17 mouse cellular contexts compared by ENCODE assay signal in genomic region chr15:86064850-86065229, GRCm38 (mm10). TPM values are rescaled to one million over a fixed set of nuclear protein-coding genes. Genes with fewer than 3 reads are reported as not detected.
DNase-seq lines count a peak whose midpoint lies in the region; ATAC-seq and TF ChIP-seq lines count a peak whose summit lies in the region.
"Had no signal": no experiment of that assay in that cellular context is flagged by ENCODE, and none has a peak within 500 bp of the region (broad histone marks: within the 10 kb centered on the region; RNA-seq: fewer than 3 reads in every experiment).

No protein-coding gene starts in this region.

- H3K4me2 ChIP-seq in hindbrain, embryonic 12.5 days (replicated peaks), result no peak overlapping the region
- 0 out of 2 replicates have a peak overlapping the region, but pooled peaks have one; percentile 21 for H3K4me2 ChIP-seq in intestine, postnatal 0 days (replicated peaks; ENCODE audit: low read depth)
- H3K4me2 ChIP-seq in hindbrain, embryonic 16.5 days (ENCODE audit: low read length), result no peak overlapping the region
- H3K4me2 ChIP-seq: embryonic facial prominence, embryonic 12.5 days; limb, embryonic 12.5 days had no signal

- TF ChIP-seq CTCF in G1E (IDR thresholded peaks at IDR 0.05; ENCODE audit: low read depth, low read length), result no peak
- no peak for TF ChIP-seq CTCF in intestine, postnatal 0 days (IDR thresholded peaks at IDR 0.05; ENCODE audit: low read depth)

- 96% methylated on average over 3 of the region's 3 CpGs for WGBS in hindbrain, embryonic 12.5 days
- WGBS in hindbrain, embryonic 10.5 days, result 90% methylated on average over 3 of the region's 3 CpGs
- WGBS in intestine, postnatal 0 days, result 36% methylated on average over 3 of the region's 3 CpGs
- 90% methylated on average over 3 of the region's 3 CpGs for WGBS in hindbrain, embryonic 16.5 days

- no peaks in the 10 kb centered on the region for H3K9me3 ChIP-seq in hindbrain, embryonic 12.5 days (replicated peaks)
- H3K9me3 ChIP-seq in hindbrain, embryonic 10.5 days, result no peaks in the 10 kb centered on the region
- H3K9me3 ChIP-seq in G1E (replicated peaks), result no peaks in the 10 kb centered on the region
- H3K9me3 ChIP-seq in intestine, postnatal 0 days (ENCODE audit: control insufficient read depth), result no peaks in the 10 kb centered on the region
- no peaks in the 10 kb centered on the region for H3K9me3 ChIP-seq in hindbrain, embryonic 16.5 days (ENCODE audit: control insufficient read depth, low read length)
- H3K9me3 ChIP-seq: embryonic facial prominence, embryonic 12.5 days; limb, embryonic 12.5 days had no signal

- H3K27ac ChIP-seq in hindbrain, embryonic 12.5 days, result 0 out of 2 replicates have a peak overlapping the region, but pooled peaks have one; percentile 4
- no peak overlapping the region for H3K27ac ChIP-seq in hindbrain, embryonic 10.5 days
- no peak overlapping the region for H3K27ac ChIP-seq in intestine, postnatal 0 days (ENCODE audit: low read depth, low read length)
- no peak overlapping the region for H3K27ac ChIP-seq in hindbrain, embryonic 16.5 days (ENCODE audit: low read depth, low read length)
- H3K27ac ChIP-seq: embryonic facial prominence, embryonic 12.5 days; heart, adult 2 months; limb, embryonic 12.5 days had no signal

- no peak overlapping the region for H3K9ac ChIP-seq in hindbrain, embryonic 12.5 days
- H3K9ac ChIP-seq in intestine, postnatal 0 days (ENCODE audit: low read depth, low read length), result no peak overlapping the region
- no peak overlapping the region for H3K9ac ChIP-seq in hindbrain, embryonic 16.5 days (ENCODE audit: low read depth, low read length)
- H3K9ac ChIP-seq: embryonic facial prominence, embryonic 12.5 days; limb, embryonic 12.5 days had no signal

- no peaks in the 10 kb centered on the region for H3K27me3 ChIP-seq in hindbrain, embryonic 12.5 days
- H3K27me3 ChIP-seq in hindbrain, embryonic 10.5 days (ENCODE audit: insufficient read depth, poor library complexity, severe bottlenecking), result no peaks in the 10 kb centered on the region
- H3K27me3 ChIP-seq in G1E (ENCODE audit: insufficient read depth, low read length), result no peaks in the 10 kb centered on the region
- H3K27me3 ChIP-seq in intestine, postnatal 0 days (replicated peaks; ENCODE audit: control insufficient read depth, insufficient read depth, low read length), result no peaks in the 10 kb centered on the region
- no peaks in the 10 kb centered on the region for H3K27me3 ChIP-seq in hindbrain, embryonic 16.5 days (replicated peaks; ENCODE audit: control insufficient read depth, insufficient read depth, low read length)
- H3K27me3 ChIP-seq: embryonic facial prominence, embryonic 12.5 days; limb, embryonic 12.5 days; Patski had no signal

- no peak overlapping the region for H3K4me3 ChIP-seq in hindbrain, embryonic 12.5 days
- no peak overlapping the region for H3K4me3 ChIP-seq in hindbrain, embryonic 10.5 days
- peak overlapping the region; percentile 60; the same call in 1 of the 2 replicates for H3K4me3 ChIP-seq in G1E (ENCODE audit: low read depth, low read length)
- H3K4me3 ChIP-seq in intestine, postnatal 0 days (ENCODE audit: low read depth, low read length), result no peak overlapping the region
- H3K4me3 ChIP-seq in hindbrain, embryonic 16.5 days (ENCODE audit: low read length), result no peak overlapping the region
- H3K4me3 ChIP-seq: embryonic facial prominence, embryonic 12.5 days; heart, adult 2 months; limb, embryonic 12.5 days had no signal

- H3K36me3 ChIP-seq in hindbrain, embryonic 12.5 days, result 0 out of 2 replicates have a peak, but pooled peaks cover 4% of the 10 kb centered on the region
- H3K36me3 ChIP-seq in hindbrain, embryonic 10.5 days, result peaks cover 6% of the 10 kb centered on the region
- peaks cover 95% of the 10 kb centered on the region for H3K36me3 ChIP-seq in G1E (replicated peaks)
- no peaks in the 10 kb centered on the region; the same call in 1 of the 2 replicates for H3K36me3 ChIP-seq in intestine, postnatal 0 days (ENCODE audit: control insufficient read depth, insufficient read depth)
- H3K36me3 ChIP-seq in hindbrain, embryonic 16.5 days (ENCODE audit: control insufficient read depth, insufficient read depth, low read length), result no peaks in the 10 kb centered on the region
- H3K36me3 ChIP-seq: embryonic facial prominence, embryonic 12.5 days had no signal

- DNase-seq in hindbrain, embryonic 10.5 days (ENCODE audit: low spot score), result no peak
- no peak for DNase-seq in G1E (ENCODE audit: low spot score)
- DNase-seq in naive thymus-derived CD4-positive, alpha-beta T cell, adult 2 months (ENCODE audit: low read depth), result peak; percentile 69
- DNase-seq in frontal cortex, adult 2 months (ENCODE audit: extremely low spot score in 1 of 2, low spot score in 1 of 2), result no peak
- no peak for DNase-seq in adrenal gland, adult 2 months
- DNase-seq: adrenal gland, postnatal 10 days; cerebellum, adult 9-11 months; heart, postnatal 36 days; lung, postnatal 4 days; retina, postnatal 1 day had no signal

- no peak for ATAC-seq in hindbrain, embryonic 12.5 days (ENCODE audit: low FRiP score)
- 0 out of 2 replicates have a peak, but pooled peaks have one; percentile 35 for ATAC-seq in G1E (ENCODE audit: extremely low read depth, insufficient number of reproducible peaks, low FRiP score, poor library complexity, severe bottlenecking)
- no peak for ATAC-seq in intestine, postnatal 0 days
- ATAC-seq in hindbrain, embryonic 16.5 days, result no peak
- ATAC-seq: Patski had no signal

- H3K4me1 ChIP-seq in hindbrain, embryonic 12.5 days, result peaks cover 54% of the 10 kb centered on the region
- peaks cover 57% of the 10 kb centered on the region for H3K4me1 ChIP-seq in hindbrain, embryonic 10.5 days (replicated peaks)
- peaks cover 98% of the 10 kb centered on the region for H3K4me1 ChIP-seq in G1E (ENCODE audit: insufficient read depth, low read depth, low read length)
- peaks cover 13% of the 10 kb centered on the region for H3K4me1 ChIP-seq in intestine, postnatal 0 days (replicated peaks; ENCODE audit: control insufficient read depth, insufficient read depth, low read length)
- H3K4me1 ChIP-seq in hindbrain, embryonic 16.5 days (ENCODE audit: control insufficient read depth, insufficient read depth, low read depth, low read length), result peaks cover 50% of the 10 kb centered on the region

RNA-seq across cellular contexts. Expression of gene Gramd4, which starts 7.3 kb away (rescaled TPM):
- 32.5 and 35.2 TPM in 2 replicates for polyA plus RNA-seq in hindbrain, embryonic 12.5 days (2016; fragmentation: Nextera tagmentation; extraction: Ambion mirVana)
- 16.6 and 18.0 TPM in 2 replicates for polyA plus RNA-seq in hindbrain, embryonic 10.5 days (2016; fragmentation: Nextera tagmentation; extraction: Ambion mirVana)
- total RNA-seq in G1E (2014; fragmentation: Nextera tagmentation), result 23.2 and 23.6 TPM in 2 replicates
- 55.4 and 56.8 TPM in 2 replicates for total RNA-seq in G1E (2017)
- 33.4 and 35.2 TPM in 2 replicates for polyA plus RNA-seq in G1E (2012)
- 5.6 and 6.4 TPM in 2 replicates for polyA plus RNA-seq in intestine, postnatal 0 days (2015; fragmentation: Nextera tagmentation; extraction: Ambion mirVana)
- 32.2 and 39.5 TPM in 2 replicates for polyA plus RNA-seq in frontal cortex, adult 2 months (2012; rRNA removed)
- polyA plus RNA-seq in hindbrain, embryonic 16.5 days (2015; fragmentation: Nextera tagmentation; extraction: Ambion mirVana), result 18.4 and 30.4 TPM in 2 replicates
- 10 to 100 TPM; 13.8 to 19.5 TPM for total RNA-seq in adrenal gland, adult 2 months (2021)
- 10.5 and 11.3 TPM in 2 replicates for polyA plus RNA-seq in adrenal gland, adult 2 months (2012; rRNA removed)

RNA-seq across cellular contexts. Expression of gene Celsr1, which starts 31.3 kb away (rescaled TPM):
- polyA plus RNA-seq in hindbrain, embryonic 12.5 days (2016; fragmentation: Nextera tagmentation; extraction: Ambion mirVana), result 3.4 and 4.3 TPM in 2 replicates
- 3.4 and 3.6 TPM in 2 replicates for polyA plus RNA-seq in hindbrain, embryonic 10.5 days (2016; fragmentation: Nextera tagmentation; extraction: Ambion mirVana)
- 4.6 and 4.7 TPM in 2 replicates for total RNA-seq in G1E (2014; fragmentation: Nextera tagmentation)
- 1.3 TPM in 2 replicates for total RNA-seq in G1E (2017)
- 21.7 and 27.6 TPM in 2 replicates for polyA plus RNA-seq in G1E (2012)
- 0.33 and 0.39 TPM in 2 replicates for polyA plus RNA-seq in intestine, postnatal 0 days (2015; fragmentation: Nextera tagmentation; extraction: Ambion mirVana)
- polyA plus RNA-seq in frontal cortex, adult 2 months (2012; rRNA removed), result 1.9 and 2.6 TPM in 2 replicates
- 0.76 and 1.2 TPM in 2 replicates for polyA plus RNA-seq in hindbrain, embryonic 16.5 days (2015; fragmentation: Nextera tagmentation; extraction: Ambion mirVana)
- total RNA-seq in adrenal gland, adult 2 months (2021), result 1 to 10 TPM; 4.7 to 7.7 TPM
- polyA plus RNA-seq in adrenal gland, adult 2 months (2012; rRNA removed), result 1.2 and 1.8 TPM in 2 replicates
